In the genomic region with DNA sequence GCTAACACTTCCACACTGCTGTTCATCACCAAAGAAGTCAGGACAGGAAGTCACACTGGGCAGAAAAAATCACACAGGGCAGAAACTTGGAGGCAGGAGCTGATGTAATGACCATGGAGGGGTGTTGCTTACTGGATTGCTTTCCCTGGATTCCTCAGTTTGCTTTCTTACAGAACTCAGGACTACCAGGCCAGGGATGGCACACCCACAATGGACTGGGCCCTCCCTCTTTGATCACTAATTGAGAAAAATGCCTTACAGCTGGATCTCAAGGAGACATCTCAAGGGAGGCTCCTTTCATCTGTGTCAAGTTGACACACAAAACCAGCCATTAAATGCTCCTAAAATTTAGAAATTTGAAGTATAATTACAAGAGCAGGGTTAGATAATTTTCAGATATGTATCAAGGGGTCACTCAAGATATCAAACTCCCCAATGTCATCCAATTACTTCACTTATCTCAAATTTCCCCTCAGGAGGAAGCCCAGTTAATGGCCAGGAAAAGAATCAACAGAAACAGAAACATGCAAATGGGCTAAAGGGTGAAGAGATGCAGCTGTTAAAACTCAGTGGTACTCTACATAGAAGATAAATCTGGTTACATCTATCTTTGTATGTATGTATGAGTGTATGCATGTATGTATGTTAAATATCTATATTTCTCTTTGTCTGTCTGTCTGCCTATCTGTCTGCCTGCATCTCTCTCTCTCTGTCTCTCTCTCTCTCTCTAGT, we compare ENCODE assay signal across 33 mouse cellular contexts.
"Had no signal": no experiment of that assay in that cellular context is flagged by ENCODE, and none has a peak within 500 bp of the region (broad histone marks: within the 10 kb centered on the region; RNA-seq: fewer than 3 reads in every experiment).

No protein-coding gene starts in this region.

- H3K9me3 ChIP-seq: limb, embryonic 10.5 days; limb, embryonic 12.5 days; limb, embryonic 13.5 days; limb, embryonic 15.5 days; liver, embryonic 12.5 days; liver, embryonic 13.5 days; liver, embryonic 15.5 days; lung, embryonic 15.5 days; megakaryocyte, embryonic 14.5 days; midbrain, embryonic 10.5 days; midbrain, embryonic 12.5 days; midbrain, embryonic 13.5 days; midbrain, embryonic 15.5 days; neural tube, embryonic 12.5 days; neural tube, embryonic 13.5 days had no signal

- H3K27me3 ChIP-seq: limb, embryonic 12.5 days; limb, embryonic 13.5 days; limb, embryonic 15.5 days; liver, embryonic 12.5 days; liver, embryonic 13.5 days; liver, embryonic 15.5 days; lung, embryonic 15.5 days; megakaryocyte, embryonic 14.5 days; midbrain, embryonic 12.5 days; midbrain, embryonic 13.5 days; midbrain, embryonic 15.5 days; neural tube, embryonic 12.5 days; neural tube, embryonic 13.5 days had no signal

- H3K4me3 ChIP-seq: limb, embryonic 10.5 days; limb, embryonic 12.5 days; limb, embryonic 13.5 days; limb, embryonic 15.5 days; liver, embryonic 12.5 days; liver, embryonic 13.5 days; liver, embryonic 15.5 days; lung, embryonic 15.5 days; megakaryocyte, embryonic 14.5 days; midbrain, embryonic 10.5 days; midbrain, embryonic 12.5 days; midbrain, embryonic 13.5 days; midbrain, embryonic 15.5 days; myocyte; neural tube, embryonic 12.5 days; neural tube, embryonic 13.5 days had no signal

- H3K36me3 ChIP-seq: limb, embryonic 10.5 days; limb, embryonic 12.5 days; limb, embryonic 13.5 days; limb, embryonic 15.5 days; liver, embryonic 12.5 days; liver, embryonic 13.5 days; liver, embryonic 15.5 days; lung, embryonic 15.5 days; midbrain, embryonic 10.5 days; midbrain, embryonic 12.5 days; midbrain, embryonic 13.5 days; midbrain, embryonic 15.5 days; neural tube, embryonic 12.5 days; neural tube, embryonic 13.5 days had no signal

- H3K4me1 ChIP-seq: limb, embryonic 10.5 days; limb, embryonic 12.5 days; limb, embryonic 13.5 days; limb, embryonic 15.5 days; liver, embryonic 12.5 days; liver, embryonic 13.5 days; liver, embryonic 15.5 days; lung, embryonic 15.5 days; megakaryocyte, embryonic 14.5 days; midbrain, embryonic 10.5 days; midbrain, embryonic 12.5 days; midbrain, embryonic 13.5 days; midbrain, embryonic 15.5 days; neural tube, embryonic 12.5 days; neural tube, embryonic 13.5 days had no signal

- ATAC-seq: liver, embryonic 12.5 days; liver, postnatal 0 days; lung, postnatal 0 days; midbrain, embryonic 13.5 days; midbrain, embryonic 15.5 days; midbrain, embryonic 16.5 days had no signal

- H3K27ac ChIP-seq: limb, embryonic 10.5 days; limb, embryonic 12.5 days; limb, embryonic 13.5 days; limb, embryonic 15.5 days; liver, embryonic 12.5 days; liver, embryonic 13.5 days; liver, embryonic 14.5 days; liver, embryonic 15.5 days; lung, embryonic 15.5 days; macrophage; midbrain, embryonic 10.5 days; midbrain, embryonic 12.5 days; midbrain, embryonic 13.5 days; midbrain, embryonic 15.5 days; neural tube, embryonic 12.5 days; neural tube, embryonic 13.5 days had no signal

- H3K9ac ChIP-seq: limb, embryonic 12.5 days; limb, embryonic 13.5 days; limb, embryonic 15.5 days; liver, embryonic 12.5 days; liver, embryonic 13.5 days; liver, embryonic 14.5 days; liver, embryonic 15.5 days; liver, postnatal 0 days; lung, embryonic 14.5 days; lung, embryonic 15.5 days; midbrain, embryonic 12.5 days; midbrain, embryonic 13.5 days; midbrain, embryonic 15.5 days; neural tube, embryonic 12.5 days; neural tube, embryonic 13.5 days had no signal

- DNase-seq: left cerebral cortex, postnatal 4 days; liver; liver, embryonic 13.5 days; liver, postnatal 0 days; lung, adult 18-20 months; lung, adult 2 months; lung, embryonic 14.5 days; lung, postnatal 10 days; lung, postnatal 14 days; lung, postnatal 36 days; lung, postnatal 4 days; midbrain, embryonic 14.5 days had no signal

- H3K4me2 ChIP-seq: limb, embryonic 12.5 days; limb, embryonic 13.5 days; limb, embryonic 15.5 days; liver, embryonic 11.5 days; liver, embryonic 12.5 days; liver, embryonic 13.5 days; liver, embryonic 15.5 days; lung, embryonic 14.5 days; lung, embryonic 15.5 days; midbrain, embryonic 11.5 days; midbrain, embryonic 12.5 days; midbrain, embryonic 13.5 days; midbrain, embryonic 15.5 days; neural tube, embryonic 12.5 days; neural tube, embryonic 13.5 days had no signal
